Mouse (Mus musculus): Measurements from ENCODE around the gene Neb. TPM values are rescaled to one million over a fixed set of nuclear protein-coding genes. Genes with fewer than 3 reads are reported as not detected.

The Neb gene
- total RNA-seq, 2 experiments from 2014 or later: 4.2 to 5.3 TPM

Small RNAs within 50 kb of the gene (microRNA-seq; reads per million reads assigned to microRNA genes)
- not detected for gene Gm22095

Other genes with a start within 250 kb of the Neb start
- 10 to 100 TPM; 73.5 to 80.7 TPM for gene Arl5a, start 46.4 kb upstream of the Neb start, total RNA-seq (2021)